Mouse (Mus musculus) left cerebral cortex, postnatal 25 days (tissue): Measurements from ENCODE around the gene Sp9. TPM values are rescaled to one million over a fixed set of nuclear protein-coding genes. Genes with fewer than 3 reads are reported as not detected.

ENCODE experiments used
- DNase-seq, 2 experiments: peaks; one replicate each; pipeline ENCODE4 v3.0.0; 2022; ENCODE audit warnings: low spot score in 2 of 2, mixed read lengths in 1 of 2
- intact Hi-C: fragments of 180-260 bp; cut with DNase I; formaldehyde crosslinking; loops from one replicate; pipeline ENCODE4 v1.15.1; 2025
- total RNA-seq, 2 experiments: library from RNA; stranded (reverse); gene quantifications; 2 replicates each; pipeline ENCODE4 v1.2.3; 2021

Sp9 gene
- total RNA-seq, result 1 to 10 TPM; 2.5 to 4.1 TPM

DNA sequence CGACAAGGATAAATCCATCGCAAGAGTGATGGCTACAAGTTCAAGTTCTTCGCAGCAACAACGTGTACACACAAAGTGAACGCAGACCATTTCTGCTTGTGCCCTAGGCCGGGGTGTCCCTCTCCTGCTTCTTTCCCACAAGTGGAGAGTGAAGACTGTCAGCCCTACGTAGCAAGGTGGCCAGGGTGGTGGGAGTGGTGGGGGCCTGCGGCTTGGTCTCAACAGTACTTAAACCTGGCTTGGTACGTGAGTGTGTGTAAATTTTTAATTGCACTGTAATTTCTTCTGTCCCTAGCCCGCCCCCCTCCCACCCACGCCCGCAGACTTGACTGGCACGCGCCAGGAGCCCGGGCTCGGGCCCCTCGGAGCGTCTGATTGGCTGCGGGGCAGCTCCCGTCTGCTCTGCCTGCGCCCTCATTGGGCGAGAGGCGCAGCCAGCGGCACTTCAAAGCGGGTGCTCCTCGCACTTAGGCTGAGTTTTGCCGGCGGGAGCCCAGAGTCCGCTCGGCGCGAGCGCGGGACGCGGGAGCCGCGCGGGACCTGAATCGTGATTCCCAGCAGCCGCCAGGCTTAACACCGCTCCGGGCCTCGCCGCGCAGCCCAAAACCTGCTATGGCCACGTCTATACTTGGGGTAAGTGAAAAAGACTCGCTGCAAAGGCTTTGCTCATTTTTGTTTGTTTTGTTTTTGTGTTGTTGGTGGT lies at the start of gene Sp9:
Sp9 (plus strand) TSS at position 467 of the 703 bp plus-strand sequence.
- peak; percentile 46 to 47 for DNase-seq
- intact Hi-C loops, result loop anchor here (10.0 kb wide), 2 partner anchors 647 to 1463 kb away; no protein-coding TSS in a partner anchor

- intact Hi-C loops, result no loop called here
- DNase-seq, result no peak
Observed at GRCm38 (mm10) chr2:73231081-73231480, 40.6 kb upstream of the Sp9 start.

DNA sequence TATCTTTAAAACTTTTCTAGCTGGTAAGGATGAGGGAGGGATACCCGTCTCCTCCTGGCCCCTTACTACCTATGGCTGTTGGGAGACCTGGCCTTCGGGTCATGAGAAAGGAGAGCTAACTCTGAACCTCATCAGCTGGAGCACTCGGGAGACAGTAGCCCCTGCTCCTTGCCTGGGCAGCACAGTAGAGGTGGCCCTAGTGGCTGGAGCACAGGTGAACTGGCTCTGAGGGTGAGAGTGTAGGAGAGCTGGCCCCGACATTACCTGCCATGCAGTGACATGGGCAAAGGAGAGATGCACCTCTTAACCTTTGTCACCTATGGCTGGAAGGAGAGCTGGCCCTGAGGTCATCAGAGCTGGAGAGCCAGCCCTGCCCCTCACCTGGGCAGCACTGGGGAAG lies 30.4 kb upstream of the Sp9 start:
- no peak for DNase-seq
- intact Hi-C loops, result no loop called here

DNA sequence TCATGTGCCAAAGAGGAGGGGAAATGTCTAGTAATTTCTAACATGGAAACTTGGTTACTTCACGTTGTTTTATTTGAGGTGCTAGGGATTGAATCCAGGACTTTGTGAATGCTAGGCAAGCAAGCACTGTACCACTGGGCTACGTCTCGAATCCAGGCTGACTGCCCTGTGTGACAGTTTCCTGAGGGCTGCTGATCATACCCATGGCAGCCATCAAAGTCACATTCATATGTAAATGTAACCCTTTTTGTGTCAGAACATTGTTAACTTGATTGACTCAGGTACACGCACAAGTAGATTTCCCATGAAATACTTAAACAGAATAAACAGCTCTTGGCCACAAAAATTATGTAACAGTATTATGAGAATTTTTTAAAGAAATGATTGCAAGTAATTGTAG lies 23.0 kb upstream of the Sp9 start:
- intact Hi-C loops, result no loop called here

DNA sequence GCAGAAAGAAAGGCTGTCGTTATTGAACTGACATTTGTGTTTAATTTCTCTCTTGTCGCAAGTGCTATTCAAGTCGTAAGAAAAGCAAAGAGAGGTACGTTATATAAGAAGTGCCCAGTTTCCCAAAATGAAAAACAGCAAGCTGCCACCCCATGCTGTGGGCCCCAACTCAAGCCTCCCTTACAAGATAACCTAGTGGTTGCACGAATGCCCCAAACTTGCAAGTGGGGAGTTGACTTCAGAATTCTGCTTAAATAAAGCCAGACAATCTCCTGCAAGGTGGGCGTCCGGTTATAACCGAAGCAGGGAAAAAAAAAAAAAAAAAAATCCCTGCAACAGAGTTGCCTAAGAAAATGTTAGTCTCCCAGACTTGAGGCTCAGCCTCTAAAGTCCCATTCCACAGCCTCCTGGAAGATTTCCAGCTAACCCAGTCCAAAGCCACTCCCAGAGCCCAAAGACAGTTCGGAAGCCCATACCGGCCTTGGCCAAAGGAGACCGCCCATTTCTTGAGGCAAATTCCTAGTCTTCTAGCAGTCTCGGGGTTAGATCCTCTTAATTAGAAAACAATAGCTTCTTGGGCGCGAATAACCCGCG lies 8.5 kb upstream of the Sp9 start:
- no peak for DNase-seq
- intact Hi-C loops, result no loop called here

More for the DNA sequence above, 23.0 kb upstream of the Sp9 start:
- no peak for DNase-seq

GRCm38 (mm10) chr2:73263794-73264610 lies 7.7 kb upstream of the Sp9 start:
- intact Hi-C loops, result no loop called here
- DNase-seq, result no peak

- DNase-seq, result no peak
- intact Hi-C loops, result no loop called here
Observed at GRCm38 (mm10) chr2:73264611-73265195, 7.0 kb upstream of the Sp9 start.

GRCm38 (mm10) chr2:73266011-73266410 lies 5.7 kb upstream of the Sp9 start:
- intact Hi-C loops, result no loop called here
- no peak for DNase-seq

GRCm38 (mm10) chr2:73266623-73267022 lies 5.1 kb upstream of the Sp9 start:
- intact Hi-C loops, result no loop called here
- DNase-seq, result no peak

DNA sequence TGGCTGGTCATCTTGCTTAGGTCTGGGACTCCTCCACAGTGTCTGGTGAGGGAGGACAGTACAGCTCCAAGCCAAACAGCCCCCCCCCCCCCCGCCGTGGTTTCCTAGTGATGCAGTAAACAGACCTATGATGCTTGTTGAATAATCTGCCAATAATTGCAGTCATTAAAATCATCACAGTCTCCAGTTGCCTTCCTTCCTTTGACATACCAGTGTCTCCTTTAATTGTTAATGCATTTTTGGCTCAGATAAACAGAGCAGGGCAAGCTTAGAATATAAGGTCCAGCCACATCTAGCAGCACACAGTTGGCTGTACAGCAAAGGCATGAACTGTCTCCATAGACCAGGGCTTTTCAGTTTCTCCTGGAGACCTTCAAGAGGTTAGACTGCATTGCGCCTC lies 4.5 kb upstream of the Sp9 start:
- intact Hi-C loops, result no loop called here
- no peak for DNase-seq

DNA sequence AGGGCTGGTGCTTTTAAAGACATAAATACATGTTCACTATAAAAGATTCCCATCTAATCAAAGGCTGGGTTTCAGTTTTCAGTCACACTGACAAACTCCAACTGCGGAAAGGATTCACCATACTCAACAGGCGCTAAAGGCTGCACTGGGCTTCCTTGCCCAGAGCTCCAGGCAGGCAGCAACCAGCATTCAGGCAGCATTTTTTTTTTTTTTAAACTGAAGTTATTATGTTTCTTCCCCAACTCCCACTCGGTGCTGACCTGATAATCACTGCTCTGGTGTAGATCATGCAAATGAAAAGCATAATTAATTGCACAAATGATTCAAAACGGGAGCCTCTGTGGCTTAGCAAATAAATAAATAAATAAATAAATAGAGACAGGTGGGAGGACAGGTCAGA lies 3.9 kb upstream of the Sp9 start:
- intact Hi-C loops, result no loop called here
- no peak for DNase-seq

- intact Hi-C loops, result no loop called here
- no peak for DNase-seq
Observed at GRCm38 (mm10) chr2:73268281-73268680, 3.4 kb upstream of the Sp9 start.

DNA sequence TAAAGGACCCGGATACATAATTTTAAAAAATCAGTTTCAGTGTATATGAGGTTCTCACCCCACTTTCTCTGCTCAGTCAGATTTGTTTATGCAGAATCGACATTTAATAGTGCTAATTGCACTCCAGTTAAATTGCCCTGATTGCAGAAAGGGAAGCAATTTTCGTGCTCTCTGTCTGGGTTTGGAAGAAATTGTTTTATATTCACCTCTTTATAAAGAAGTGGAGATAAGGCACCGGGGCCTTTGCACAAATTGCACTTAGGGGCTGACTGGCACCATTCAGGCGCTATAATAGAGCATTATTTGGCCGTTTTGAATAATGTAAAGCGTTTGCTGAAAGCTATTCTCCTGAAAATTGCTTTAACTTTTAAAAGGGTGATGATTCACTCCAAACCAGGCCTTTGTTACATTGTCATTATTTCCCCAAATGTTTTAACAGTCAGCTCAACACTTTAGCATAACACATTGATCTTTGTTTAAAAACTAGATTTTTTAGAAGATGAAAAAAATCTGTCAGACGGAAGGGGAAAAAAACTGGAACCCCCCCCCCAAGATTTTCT lies 2.8 kb upstream of the Sp9 start:
- intact Hi-C loops, result no loop called here
- no peak for DNase-seq

DNA sequence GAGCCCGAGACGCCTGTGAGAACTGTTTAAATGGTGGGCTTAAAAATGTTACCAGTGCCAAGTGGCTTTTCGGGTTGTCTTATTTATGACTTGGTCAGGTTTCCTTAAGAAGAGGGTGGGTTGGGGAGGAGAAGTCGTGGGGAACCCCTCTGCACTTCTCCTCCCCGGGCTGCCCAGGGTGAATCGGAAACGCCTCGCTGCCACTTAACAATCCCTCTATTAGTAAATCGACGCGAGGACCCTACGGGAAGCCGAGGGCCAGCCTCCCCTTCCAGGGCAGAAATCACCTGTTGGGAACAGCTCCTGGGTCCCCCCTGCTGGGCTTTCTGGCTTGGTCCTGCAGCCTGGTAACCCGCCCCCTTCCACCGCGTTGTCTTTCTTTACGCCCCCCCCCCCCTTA lies 2.1 kb upstream of the Sp9 start:
- intact Hi-C loops, result loop anchor here (10.0 kb wide), 2 partner anchors 645 to 1465 kb away; no protein-coding TSS in a partner anchor
- DNase-seq, result no peak

DNA sequence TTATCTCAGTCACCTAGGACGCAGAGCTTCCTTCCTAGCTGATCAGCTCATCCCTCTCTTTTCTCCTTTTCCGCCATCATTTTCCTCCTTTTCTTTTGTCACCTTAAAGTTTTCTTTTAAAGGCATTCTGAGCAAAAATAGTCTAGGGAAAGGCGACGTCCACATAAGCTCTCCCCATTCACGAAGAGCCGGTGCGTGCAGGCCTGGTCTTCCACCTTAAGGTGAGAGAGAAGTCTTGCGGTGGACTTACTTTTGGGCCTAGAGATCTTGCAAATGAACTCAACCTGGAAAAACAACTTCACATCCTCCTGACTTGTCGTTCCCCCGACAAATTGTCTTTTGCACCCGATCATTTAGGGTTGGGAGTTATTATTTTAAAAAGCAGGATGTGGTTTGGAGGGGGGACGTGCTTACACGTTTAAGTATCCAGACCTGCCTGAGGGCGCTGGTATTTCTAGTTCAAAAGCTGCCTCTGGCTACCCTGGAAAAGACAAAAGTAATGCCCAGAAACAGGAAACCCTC lies 1.6 kb upstream of the Sp9 start:
- intact Hi-C loops, result loop anchor here (10.0 kb wide), 2 partner anchors 645 to 1465 kb away; no protein-coding TSS in a partner anchor
- no peak for DNase-seq

GRCm38 (mm10) chr2:73270593-73271458 lies 899 bp upstream of the Sp9 start:
- DNase-seq, result peak in 1 of 2 experiments; percentile 47
- intact Hi-C loops, result loop anchor here (10.0 kb wide), 2 partner anchors 646 to 1464 kb away; no protein-coding TSS in a partner anchor

GRCm38 (mm10) chr2:73272351-73273248 lies 875 bp downstream of the Sp9 start:
- DNase-seq, result peak in 1 of 2 experiments; percentile 16
- intact Hi-C loops, result loop anchor here (10.0 kb wide), 2 partner anchors 648 to 1462 kb away; no protein-coding TSS in a partner anchor
